Mouse (Mus musculus) embryonic facial prominence, embryonic 13.5 days (tissue): Measurements from ENCODE around the gene Izumo4. TPM values are rescaled to one million over a fixed set of nuclear protein-coding genes. Genes with fewer than 3 reads are reported as not detected.

Experiments
- ATAC-seq: fragments of 200-750 bp; cut with Nextera tagmentation; 2 replicates; pipeline ENCODE4 v1.8.0; 2017; ENCODE audit warnings: low read depth; ENCODE audit not compliant: insufficient number of reproducible peaks, insufficient read depth, low FRiP score, low TSS enrichment
- H3K27ac ChIP-seq: fragments of 300-500 bp; sonication (generic); 2 replicates; pipeline ENCODE4 v1.5.1; 2015; ENCODE audit warnings: moderate library complexity, mild to moderate bottlenecking, inconsistent platforms
- H3K27me3 ChIP-seq: fragments of 300-500 bp; sonication (generic); 2 replicates; pipeline ENCODE4 v1.6.1; 2015; ENCODE audit warnings: mild to moderate bottlenecking, inconsistent platforms
- H3K36me3 ChIP-seq: fragments of 300-500 bp; sonication (generic); 2 replicates; pipeline ENCODE4 v1.6.1; 2015; ENCODE audit warnings: mild to moderate bottlenecking, inconsistent platforms
- H3K4me1 ChIP-seq: fragments of 300-500 bp; sonication (generic); 2 replicates; pipeline ENCODE4 v1.6.1; 2015; ENCODE audit warnings: inconsistent platforms
- H3K4me2 ChIP-seq: fragments of 300-500 bp; sonication (generic); 2 replicates; pipeline ENCODE4 v1.6.1; 2015; ENCODE audit warnings: moderate library complexity, mild to moderate bottlenecking, inconsistent platforms
- H3K4me3 ChIP-seq: fragments of 300-500 bp; sonication (generic); 2 replicates; pipeline ENCODE4 v1.5.1; 2015; ENCODE audit warnings: mild to moderate bottlenecking, inconsistent platforms
- H3K9ac ChIP-seq: fragments of 300-500 bp; sonication (generic); 2 replicates; pipeline ENCODE4 v1.6.1; 2015; ENCODE audit warnings: mild to moderate bottlenecking, inconsistent platforms
- H3K9me3 ChIP-seq: fragments of 300-500 bp; sonication (generic); 2 replicates; pipeline ENCODE4 v1.6.1; 2016; ENCODE audit warnings: inconsistent platforms
- WGBS: fragments of 180-500 bp; shearing (Covaris S2); methylation state at CpG from one replicate; pipeline ENCODE4 v1.1.7; 2015; ENCODE audit warnings: mixed read lengths; 5-methylcytosine and 5-hydroxymethylcytosine counted together
- polyA plus RNA-seq: library from polyadenylated mRNA; unstranded; fragments of >200 nt; fragmentation: Nextera tagmentation; extraction: Ambion mirVana; gene quantifications from 2 replicates; pipeline ENCODE4 v1.2.1, GENCODE M21; 2015

The Izumo4 gene
- polyA plus RNA-seq, 1 experiment from 2014 or later = 29.2 TPM

DNA sequence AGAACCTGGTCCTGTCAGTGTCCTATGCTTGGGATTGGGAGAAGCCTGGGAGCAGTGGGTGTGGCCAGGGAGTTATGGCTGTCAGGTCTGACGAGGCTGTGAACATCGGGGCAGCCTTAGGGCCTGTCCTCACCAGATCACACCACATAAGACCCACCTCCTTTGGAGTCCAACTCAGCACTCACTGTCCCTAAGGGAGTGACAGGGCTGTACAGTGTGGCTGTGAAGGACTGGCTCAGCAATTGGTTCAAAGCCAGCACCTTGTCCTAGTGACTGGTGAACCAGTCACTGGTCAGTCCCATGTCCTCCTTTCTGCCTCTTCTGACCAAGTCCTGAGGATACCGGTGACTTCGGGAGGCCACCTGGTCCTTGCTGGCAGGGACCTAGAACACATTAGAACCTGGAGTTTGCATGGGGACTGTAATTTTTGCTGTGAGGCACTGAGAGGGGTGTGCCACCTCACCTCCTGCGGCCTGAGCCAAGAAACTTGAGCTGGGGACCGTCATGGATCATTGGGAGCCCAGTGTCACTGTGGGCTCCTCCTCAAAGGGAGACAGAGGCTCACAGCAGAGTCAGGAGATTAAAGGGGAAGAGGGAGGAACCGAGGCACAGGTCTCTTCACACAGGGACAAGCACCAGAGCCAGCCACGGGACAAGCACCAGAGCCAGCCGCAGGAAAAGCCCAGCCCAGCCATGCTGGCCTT lies 22.3 kb upstream of the Izumo4 start:
- H3K4me1 ChIP-seq = peaks cover 33% of the 10 kb centered on the region
- H3K27ac ChIP-seq = peak overlapping the region; percentile 98; the same call in 1 of the 2 replicates
- no peak for ATAC-seq
- 54% methylated on average over 9 of the region's 9 CpGs for WGBS
- H3K9ac ChIP-seq = peak overlapping the region; percentile 12; the same call in 1 of the 2 replicates
- no peak overlapping the region for H3K4me2 ChIP-seq
- H3K36me3 ChIP-seq = peaks cover 11% of the 10 kb centered on the region
- H3K4me3 ChIP-seq = no peak overlapping the region
- no peaks in the 10 kb centered on the region for H3K27me3 ChIP-seq
- H3K9me3 ChIP-seq = no peaks in the 10 kb centered on the region

DNA sequence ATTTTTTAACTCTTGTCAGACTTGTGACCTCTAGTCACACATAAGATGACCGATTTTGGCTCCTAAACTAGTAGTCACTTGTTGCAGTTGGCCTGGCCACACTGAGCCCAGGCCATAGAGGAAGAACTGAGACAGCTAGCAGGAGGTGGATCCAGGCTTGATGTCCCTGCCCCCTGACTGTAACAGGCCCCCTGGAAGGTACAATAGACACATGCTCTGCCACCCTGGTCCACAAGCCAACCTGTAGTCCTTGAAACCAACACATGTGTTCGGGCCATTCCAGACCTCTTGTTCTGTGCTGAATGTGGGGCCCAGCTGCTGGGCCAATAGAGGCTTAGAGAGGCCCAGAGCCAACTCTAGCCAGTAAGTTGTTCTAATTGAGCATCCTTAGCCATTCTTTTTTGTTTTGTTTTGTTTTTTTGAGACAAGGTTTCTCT lies 21.7 kb upstream of the Izumo4 start:
- H3K27me3 ChIP-seq = no peaks in the 10 kb centered on the region
- no peak for ATAC-seq

DNA sequence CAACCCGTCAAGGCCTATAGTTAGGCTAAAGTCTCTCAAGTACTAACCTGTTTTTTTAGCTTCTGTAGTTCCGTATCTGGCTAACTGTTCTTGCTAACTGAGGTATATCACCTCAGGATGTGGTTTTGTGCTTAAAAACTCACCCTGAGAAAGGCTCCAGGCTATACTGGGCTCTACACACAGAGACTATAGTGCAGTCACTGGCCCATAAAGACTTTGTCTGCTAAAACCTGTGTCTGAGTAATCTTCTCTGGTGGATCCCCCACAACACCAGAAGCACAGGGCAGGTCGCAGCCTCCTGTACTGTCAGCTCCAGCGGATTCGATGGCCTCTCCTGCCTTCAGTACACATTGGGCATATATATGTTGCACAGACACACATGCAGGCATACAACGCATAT lies 20.0 kb upstream of the Izumo4 start:
- WGBS = 92% methylated on average over 6 of the region's 6 CpGs
- ATAC-seq = no peak
- Histone ChIP-seq H3K4me3 (no peak overlapping the region), H3K27me3 (no peaks in the 10 kb centered on the region), H3K4me2 (no peak overlapping the region), H3K36me3 (peaks cover 32% of the 10 kb centered on the region), H3K4me1 (peaks cover 25% of the 10 kb centered on the region), H3K9ac (no peak overlapping the region), H3K9me3 (no peaks in the 10 kb centered on the region), H3K27ac (no peak overlapping the region)

More for the DNA sequence above, 21.7 kb upstream of the Izumo4 start:
- no peak overlapping the region for H3K4me2 ChIP-seq
- H3K27ac ChIP-seq = peak overlapping the region; percentile 28; the same call in 1 of the 2 replicates
- H3K9ac ChIP-seq = peak overlapping the region; percentile 12; the same call in 1 of the 2 replicates
- peaks cover 15% of the 10 kb centered on the region for H3K36me3 ChIP-seq
- WGBS = 79% methylated on average over 2 of the region's 2 CpGs
- no peak overlapping the region for H3K4me3 ChIP-seq
- no peaks in the 10 kb centered on the region for H3K9me3 ChIP-seq
- H3K4me1 ChIP-seq = peaks cover 27% of the 10 kb centered on the region

DNA sequence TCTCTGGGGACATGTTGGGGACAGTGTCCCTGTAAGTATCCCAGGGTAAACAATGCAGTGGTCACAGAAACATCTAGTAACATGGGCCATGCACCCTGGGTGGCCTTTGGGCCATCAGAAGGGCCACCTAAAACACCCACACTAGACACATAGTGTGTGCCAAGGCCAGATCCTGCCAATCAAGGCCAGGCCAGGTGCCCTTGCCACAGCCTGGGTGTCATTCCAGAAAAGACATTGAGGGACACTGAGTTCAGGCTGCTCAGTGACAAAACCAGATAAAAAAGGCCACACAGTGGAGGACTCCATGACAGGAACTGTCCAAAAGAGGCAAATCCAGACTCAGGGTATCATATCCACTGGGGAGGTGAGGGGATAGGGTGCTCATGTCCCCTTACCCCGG lies 18.3 kb upstream of the Izumo4 start:
- H3K36me3 ChIP-seq = peaks cover 44% of the 10 kb centered on the region
- 86% methylated on average over 1 of the region's 1 CpGs for WGBS
- H3K27me3 ChIP-seq = no peaks in the 10 kb centered on the region

DNA sequence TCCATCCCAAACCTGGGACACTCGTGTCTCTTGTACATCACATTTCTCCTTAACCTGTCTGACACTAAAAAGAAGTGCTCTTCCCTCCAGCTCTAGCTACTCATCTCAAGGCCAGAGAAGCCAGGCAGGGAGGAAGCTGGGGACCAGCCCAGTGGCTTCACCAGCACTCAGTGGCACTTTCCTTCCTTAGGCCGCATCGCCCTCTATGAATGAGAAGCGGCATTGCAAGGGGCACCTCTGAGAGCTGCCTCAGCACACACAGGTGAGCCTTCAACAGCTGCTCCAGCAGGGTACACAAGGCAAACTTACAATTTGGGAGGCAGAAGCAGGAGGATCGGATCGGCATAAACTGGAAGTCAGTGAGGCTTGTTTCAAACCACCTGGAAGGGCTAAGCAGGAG lies 17.8 kb upstream of the Izumo4 start:
- Histone ChIP-seq H3K4me2 (no peak overlapping the region), H3K27ac (no peak overlapping the region), H3K9me3 (no peaks in the 10 kb centered on the region), H3K36me3 (peaks cover 46% of the 10 kb centered on the region), H3K4me3 (no peak overlapping the region), H3K27me3 (no peaks in the 10 kb centered on the region), H3K4me1 (peaks cover 3% of the 10 kb centered on the region), H3K9ac (no peak overlapping the region)
- WGBS = 53% methylated on average over 6 of the region's 6 CpGs
- no peak for ATAC-seq

More for the DNA sequence above, 18.3 kb upstream of the Izumo4 start:
- Histone ChIP-seq H3K4me3 (no peak overlapping the region), H3K9ac (no peak overlapping the region), H3K4me1 (peaks cover 8% of the 10 kb centered on the region), H3K4me2 (no peak overlapping the region), H3K27ac (no peak overlapping the region), H3K9me3 (no peaks in the 10 kb centered on the region)
- no peak for ATAC-seq

DNA sequence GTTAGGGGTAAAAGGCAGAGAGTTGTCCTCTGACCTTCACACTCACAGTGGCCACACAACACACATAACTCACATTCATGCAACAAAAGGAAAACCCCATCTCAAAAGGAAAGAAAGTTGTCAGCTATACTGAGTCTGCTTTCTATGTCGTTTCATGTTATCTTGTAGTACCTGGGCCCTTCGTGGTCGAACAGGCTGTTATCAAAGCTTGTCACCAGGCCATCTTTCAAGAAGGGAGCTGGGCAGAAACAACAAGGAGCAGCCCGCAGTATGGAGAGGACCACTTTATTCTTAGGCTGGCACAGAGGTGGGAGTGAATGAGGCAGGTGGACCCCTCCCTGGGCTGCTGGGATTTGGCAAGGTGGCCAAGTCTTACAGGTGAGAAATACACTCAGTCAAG lies 17.0 kb upstream of the Izumo4 start:
- no peak overlapping the region for H3K4me2 ChIP-seq
- 92% methylated on average over 4 of the region's 4 CpGs for WGBS
- no peaks in the 10 kb centered on the region for H3K4me1 ChIP-seq
- no peak overlapping the region for H3K27ac ChIP-seq
- no peaks in the 10 kb centered on the region for H3K9me3 ChIP-seq
- H3K36me3 ChIP-seq = peaks cover 53% of the 10 kb centered on the region
- H3K27me3 ChIP-seq = no peaks in the 10 kb centered on the region
- H3K4me3 ChIP-seq = no peak overlapping the region
- H3K9ac ChIP-seq = no peak overlapping the region
- no peak for ATAC-seq

DNA sequence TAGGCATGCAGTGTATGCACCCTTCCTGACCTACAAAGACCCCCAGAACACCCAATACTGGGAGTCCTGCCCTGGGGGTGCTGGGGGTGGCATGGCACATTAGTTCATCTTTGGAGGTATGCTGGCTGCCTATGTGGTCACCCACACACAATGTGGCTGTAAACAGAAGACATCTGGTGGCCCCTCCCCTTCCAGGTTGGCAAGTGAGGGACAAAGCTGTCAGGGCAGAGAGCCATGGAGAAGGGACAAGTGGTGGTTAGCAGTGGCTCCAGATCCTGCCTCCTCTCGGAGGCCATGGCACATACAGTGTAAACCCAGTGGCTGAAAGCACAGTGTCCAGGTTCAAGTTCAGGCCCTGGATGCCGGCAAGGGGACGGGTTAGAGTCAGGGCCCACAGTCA lies 15.4 kb upstream of the Izumo4 start:
- Histone ChIP-seq H3K4me3 (no peak overlapping the region), H3K4me2 (no peak overlapping the region), H3K27ac (no peak overlapping the region), H3K4me1 (no peaks in the 10 kb centered on the region), H3K9ac (no peak overlapping the region), H3K27me3 (no peaks in the 10 kb centered on the region), H3K36me3 (peaks cover 70% of the 10 kb centered on the region), H3K9me3 (no peaks in the 10 kb centered on the region)
- no peak for ATAC-seq
- 93% methylated on average over 3 of the region's 3 CpGs for WGBS

DNA sequence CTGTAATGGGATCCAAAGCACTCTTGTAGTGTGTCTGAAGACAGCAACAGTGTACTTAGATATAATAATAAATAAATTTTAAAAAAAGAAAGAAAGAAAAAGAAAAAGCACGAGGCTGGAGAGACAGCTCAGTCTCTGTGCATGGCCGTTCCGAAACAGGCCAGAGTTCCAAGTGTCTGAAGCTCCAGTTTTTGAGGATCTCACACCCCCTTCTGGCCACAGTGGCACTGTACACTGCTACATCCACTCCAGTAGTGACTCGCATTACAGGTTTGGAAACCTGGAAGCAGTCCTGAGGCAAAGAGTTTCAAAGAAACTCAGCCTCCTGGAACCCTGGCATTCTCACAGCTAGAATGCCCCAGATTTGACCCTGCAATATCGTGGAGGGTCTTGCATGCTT lies 14.1 kb upstream of the Izumo4 start:
- Histone ChIP-seq H3K4me1 (no peaks in the 10 kb centered on the region), H3K36me3 (peaks cover 72% of the 10 kb centered on the region), H3K9me3 (no peaks in the 10 kb centered on the region), H3K4me3 (no peak overlapping the region), H3K9ac (no peak overlapping the region), H3K27ac (no peak overlapping the region), H3K4me2 (no peak overlapping the region), H3K27me3 (no peaks in the 10 kb centered on the region)
- WGBS = 36% methylated on average over 5 of the region's 5 CpGs
- no peak for ATAC-seq

DNA sequence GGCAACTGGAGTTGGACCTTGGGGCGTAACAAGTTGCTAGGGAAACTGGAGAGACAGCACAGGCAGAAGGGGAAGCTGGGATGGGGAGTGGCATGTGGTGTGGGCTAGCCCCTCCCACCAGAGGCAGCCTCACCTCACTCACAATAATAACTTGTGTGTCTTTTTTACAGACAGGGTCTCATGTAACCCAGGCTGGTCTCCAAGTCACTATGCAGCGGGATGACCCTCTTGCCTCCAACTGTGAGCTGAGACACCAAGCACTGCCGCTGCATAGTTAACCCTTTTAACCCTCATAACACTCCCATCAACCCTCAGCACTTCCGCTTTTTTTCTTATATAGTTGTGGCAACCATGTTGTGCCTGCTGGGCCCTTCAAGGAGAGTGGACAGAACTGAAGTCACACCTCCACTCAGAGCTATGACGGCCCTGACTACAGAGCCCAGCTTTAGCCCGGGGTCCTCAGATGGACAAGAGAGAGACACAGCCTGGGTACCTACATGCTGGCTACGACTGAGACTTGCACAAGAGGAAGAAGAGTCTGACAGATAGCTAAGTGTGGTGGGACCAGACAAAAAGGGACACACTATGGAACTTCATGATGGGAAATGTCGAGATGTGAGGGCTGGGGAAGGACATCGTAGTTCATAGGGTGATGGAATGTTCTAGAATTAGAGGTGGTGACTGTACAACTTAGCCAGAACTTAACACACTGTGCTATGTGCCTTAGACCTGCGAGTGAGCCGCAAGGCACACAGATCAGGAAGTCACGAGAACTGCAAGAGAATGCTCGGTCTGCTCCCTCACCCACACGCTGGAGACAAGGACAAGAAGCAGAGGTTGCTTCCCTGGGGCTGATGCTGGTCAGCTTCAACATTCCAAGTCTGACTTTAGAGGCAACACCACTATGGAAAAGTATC lies 9.5 kb upstream of the Izumo4 start:
- Histone ChIP-seq H3K4me2 (no peak overlapping the region), H3K27ac (no peak overlapping the region), H3K27me3 (no peaks in the 10 kb centered on the region), H3K4me1 (peaks cover 16% of the 10 kb centered on the region; the same call in 1 of the 2 replicates), H3K9me3 (no peaks in the 10 kb centered on the region), H3K4me3 (no peak overlapping the region), H3K9ac (no peak overlapping the region), H3K36me3 (peaks cover 55% of the 10 kb centered on the region)
- ATAC-seq = no peak
- 84% methylated on average over 14 of the region's 14 CpGs for WGBS

DNA sequence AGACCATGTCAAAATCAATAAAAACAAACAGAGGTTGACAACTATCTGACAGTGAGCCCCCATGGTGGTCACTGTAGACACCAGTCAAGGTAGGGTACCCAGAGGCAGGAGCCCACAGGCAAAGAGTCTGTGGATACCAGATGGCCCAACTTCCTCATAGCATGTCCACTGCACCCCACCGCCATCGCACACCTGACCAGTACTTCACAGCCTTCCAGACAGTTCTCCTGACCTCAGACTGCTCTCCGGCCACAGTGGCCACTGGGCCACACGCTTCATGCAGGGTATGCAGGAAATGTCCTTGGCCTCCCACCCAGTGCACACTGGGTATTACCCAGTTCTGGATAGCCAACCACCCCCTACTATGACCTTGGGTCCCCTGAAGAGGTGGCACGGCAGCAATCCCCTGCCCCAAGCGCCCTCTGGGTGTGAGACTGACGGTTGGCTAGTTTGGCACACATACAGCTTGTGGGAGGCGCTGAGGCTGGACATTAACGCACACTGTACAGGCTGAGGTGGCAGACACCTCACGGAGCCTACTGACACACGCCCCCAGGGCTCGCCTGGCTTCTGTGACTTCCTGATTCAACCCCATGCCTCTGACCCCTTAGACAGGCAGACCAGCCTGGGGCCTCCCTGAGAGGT lies 8.5 kb upstream of the Izumo4 start:
- Histone ChIP-seq H3K4me1 (peaks cover 24% of the 10 kb centered on the region; the same call in 1 of the 2 replicates), H3K27ac (no peak overlapping the region), H3K4me3 (no peak overlapping the region), H3K4me2 (no peak overlapping the region), H3K36me3 (peaks cover 54% of the 10 kb centered on the region), H3K9ac (no peak overlapping the region), H3K27me3 (no peaks in the 10 kb centered on the region), H3K9me3 (no peaks in the 10 kb centered on the region)
- 87% methylated on average over 12 of the region's 12 CpGs for WGBS
- ATAC-seq = no peak

DNA sequence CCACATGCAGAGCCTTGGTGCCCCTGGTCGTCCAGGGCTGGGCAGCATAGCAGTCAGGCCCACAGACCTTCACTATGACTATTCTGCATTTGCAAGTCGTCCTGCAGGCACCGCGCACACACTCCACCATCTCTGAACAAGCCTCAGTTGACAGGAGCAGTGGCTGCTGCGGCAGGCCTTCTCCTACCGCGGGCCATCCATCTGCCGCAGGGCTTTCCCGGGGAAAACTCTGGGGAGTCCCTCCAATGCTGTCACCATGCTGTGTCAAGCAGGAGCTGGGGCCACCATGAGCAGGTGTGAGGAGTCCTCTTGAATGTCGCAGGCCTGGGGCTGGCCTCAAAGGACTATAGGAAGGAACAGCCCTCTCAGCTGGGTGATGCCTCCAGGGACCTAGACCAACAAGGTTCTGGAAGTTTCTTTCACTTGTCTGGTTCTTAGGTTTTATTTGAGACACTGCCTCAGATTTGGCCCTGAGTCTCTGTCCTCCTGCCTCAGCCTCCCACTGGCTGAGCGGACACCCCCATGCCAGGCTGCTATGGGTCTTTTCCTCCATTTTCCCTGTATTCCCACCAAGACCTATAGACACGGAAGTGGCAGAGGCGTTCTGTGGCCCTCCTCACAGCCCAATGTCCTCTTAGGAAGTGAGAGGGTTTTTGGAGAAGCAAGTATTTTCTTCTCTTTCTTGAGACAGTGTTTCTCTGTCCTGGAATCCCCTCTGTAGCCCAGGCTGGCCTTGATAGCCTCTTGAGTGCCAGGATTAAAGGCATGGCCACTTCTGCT lies 7.6 kb upstream of the Izumo4 start:
- Histone ChIP-seq H3K4me2 (no peak overlapping the region), H3K4me3 (no peak overlapping the region), H3K4me1 (peaks cover 24% of the 10 kb centered on the region; the same call in 1 of the 2 replicates), H3K9me3 (no peaks in the 10 kb centered on the region), H3K27ac (no peak overlapping the region), H3K36me3 (peaks cover 54% of the 10 kb centered on the region), H3K9ac (peak overlapping the region; percentile 21), H3K27me3 (no peaks in the 10 kb centered on the region)
- ATAC-seq = no peak
- 88% methylated on average over 13 of the region's 13 CpGs for WGBS
